Mouse (Mus musculus) kidney, embryonic 16.5 days (tissue): ENCODE data around the gene Phf1. TPM values are rescaled to one million over a fixed set of nuclear protein-coding genes. Genes with fewer than 3 reads are reported as not detected.
A peak's percentile ranks its signal among the peaks of the same experiment; 100 is the strongest.
"Not testable (repeated sequence)": the region's sequence is repeated elsewhere in the genome, so short reads cannot be mapped to it uniquely, and the experiment has no call there.

ENCODE experiments used
- ATAC-seq: fragments of 200-750 bp; cut with Nextera tagmentation; 2 replicates; pipeline ENCODE4 v1.8.0; 2017; ENCODE audit warnings: moderate TSS enrichment; ENCODE audit not compliant: low FRiP score, low TSS enrichment
- H3K27ac ChIP-seq: fragments of 300-500 bp; sonication (generic); 2 replicates; pipeline ENCODE4 v1.5.1; 2014; ENCODE audit warnings: low read length
- H3K27me3 ChIP-seq: fragments of 300-500 bp; sonication (generic); 2 replicates; pipeline ENCODE4 v1.6.1; 2014; ENCODE audit warnings: low read length, control low read depth, mixed read lengths; ENCODE audit not compliant: insufficient read depth
- H3K36me3 ChIP-seq: fragments of 300-500 bp; sonication (generic); 2 replicates; pipeline ENCODE4 v1.6.1; 2014; ENCODE audit warnings: low read length, control low read depth, mixed read lengths; ENCODE audit not compliant: insufficient read depth
- H3K4me1 ChIP-seq: fragments of 300-500 bp; sonication (generic); 2 replicates; pipeline ENCODE4 v1.6.1; 2014; ENCODE audit warnings: low read length, control low read depth, mixed read lengths; ENCODE audit not compliant: insufficient read depth
- H3K4me2 ChIP-seq: fragments of 300-500 bp; sonication (generic); replicated peaks from 2 replicates; pipeline ENCODE4 v1.6.1; 2014; ENCODE audit warnings: low read depth, low read length
- H3K4me3 ChIP-seq: fragments of 300-500 bp; sonication (generic); 2 replicates; pipeline ENCODE4 v1.5.1; 2014; ENCODE audit warnings: mild to moderate bottlenecking, low read length
- H3K9ac ChIP-seq: fragments of 300-500 bp; sonication (generic); replicated peaks from 2 replicates; pipeline ENCODE4 v1.6.1; 2014; ENCODE audit warnings: low read length
- H3K9me3 ChIP-seq: fragments of 300-500 bp; sonication (generic); 2 replicates; pipeline ENCODE4 v1.6.1; 2016; ENCODE audit warnings: low read length, control low read depth
- WGBS: fragments of 180-500 bp; shearing (Covaris S2); extraction: QIAGEN DNeasy Blood & Tissue Kit; methylation state at CpG from one replicate; pipeline ENCODE4 v1.1.7; 2014; 5-methylcytosine and 5-hydroxymethylcytosine counted together
- polyA plus RNA-seq: library from polyadenylated mRNA; unstranded; fragments of >200 nt; fragmentation: Nextera tagmentation; extraction: Ambion mirVana; gene quantifications from 2 replicates; pipeline ENCODE4 v1.2.1, GENCODE M21; 2015

Phf1 gene
- polyA plus RNA-seq, 1 experiment from 2014 or later = 9.3 TPM

DNA sequence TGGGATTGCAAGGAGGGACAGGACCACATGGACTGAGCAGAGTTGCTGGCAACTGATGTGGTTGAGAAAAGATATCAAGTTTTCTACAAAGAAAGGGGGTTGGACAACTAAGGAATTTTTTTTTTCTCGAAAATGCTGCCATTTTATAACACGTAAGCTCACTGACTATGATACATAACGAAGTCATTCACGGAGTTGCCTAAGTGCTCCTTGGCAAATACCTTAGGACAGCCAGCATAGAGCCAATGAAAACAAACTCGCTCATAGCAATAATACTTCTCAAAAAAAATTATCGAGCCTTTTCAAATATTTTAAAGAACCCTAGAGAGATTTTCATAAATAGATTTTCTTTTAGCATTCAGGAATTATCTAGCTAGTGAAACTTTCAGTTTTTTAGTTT lies 31.9 kb upstream of the Phf1 start:
- WGBS = 83% methylated on average over 6 of the region's 6 CpGs

DNA sequence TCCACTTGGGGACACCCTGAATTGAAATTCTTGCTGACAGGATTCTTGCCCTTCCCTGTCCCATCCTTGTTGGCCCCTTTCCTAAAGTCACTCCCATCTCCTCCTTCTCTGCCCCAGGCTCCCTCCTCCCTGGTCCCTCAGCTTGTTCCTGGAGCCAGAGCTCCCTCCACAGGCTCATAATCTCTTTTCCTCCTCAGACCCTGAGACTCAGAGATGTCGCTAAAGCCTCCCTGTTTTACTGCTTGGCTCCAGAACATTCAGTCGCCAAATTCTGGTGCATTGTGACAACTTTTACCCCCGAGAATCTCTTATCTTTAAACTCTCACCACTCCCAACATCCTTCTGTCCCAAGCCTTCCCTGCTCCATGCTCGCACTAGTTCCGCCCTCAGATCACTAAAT lies 28.5 kb upstream of the Phf1 start:
- ATAC-seq = no peak
- Histone ChIP-seq H3K9me3 (peaks cover 7% of the 10 kb centered on the region; the same call in 1 of the 2 replicates), H3K36me3 (no peaks in the 10 kb centered on the region), H3K4me1 (no peaks in the 10 kb centered on the region), H3K27me3 (no peaks in the 10 kb centered on the region), H3K9ac (no peak overlapping the region), H3K4me2 (no peak overlapping the region), H3K27ac (no peak overlapping the region), H3K4me3 (no peak overlapping the region)
- 52% methylated on average over 5 of the region's 5 CpGs for WGBS

More for the DNA sequence above, 31.9 kb upstream of the Phf1 start:
- no peak overlapping the region for H3K4me2 ChIP-seq
- H3K4me1 ChIP-seq = no peaks in the 10 kb centered on the region
- no peaks in the 10 kb centered on the region for H3K27me3 ChIP-seq
- ATAC-seq = no peak
- H3K9me3 ChIP-seq = no peaks in the 10 kb centered on the region
- no peak overlapping the region for H3K4me3 ChIP-seq
- H3K27ac ChIP-seq = no peak overlapping the region
- H3K9ac ChIP-seq = no peak overlapping the region
- no peaks in the 10 kb centered on the region for H3K36me3 ChIP-seq

DNA sequence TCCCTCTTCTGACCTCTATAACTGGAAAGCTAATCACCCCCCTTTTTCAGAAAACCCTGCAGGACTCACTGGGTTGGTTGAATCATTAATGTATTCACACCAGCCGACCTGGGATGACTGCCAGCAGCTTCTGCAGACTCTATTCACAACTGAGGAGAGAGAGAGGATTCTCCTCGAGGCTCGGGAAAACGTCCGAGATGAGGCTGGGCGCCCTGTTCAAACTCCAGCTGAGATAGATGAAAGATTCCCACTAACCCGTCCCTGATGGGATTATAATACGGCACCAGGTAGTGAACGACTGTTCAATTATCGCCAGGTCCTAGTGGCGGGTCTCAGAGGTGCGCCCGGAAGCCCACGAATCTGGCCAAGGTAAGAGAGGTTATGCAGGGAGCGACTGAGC lies 25.3 kb upstream of the Phf1 start:
- not testable (repeated sequence) for H3K9me3 ChIP-seq, H3K4me1 ChIP-seq, ATAC-seq, H3K27me3 ChIP-seq, H3K9ac ChIP-seq, H3K4me3 ChIP-seq, H3K27ac ChIP-seq, H3K4me2 ChIP-seq, H3K36me3 ChIP-seq
- WGBS = 94% methylated on average over 14 of the region's 15 CpGs

DNA sequence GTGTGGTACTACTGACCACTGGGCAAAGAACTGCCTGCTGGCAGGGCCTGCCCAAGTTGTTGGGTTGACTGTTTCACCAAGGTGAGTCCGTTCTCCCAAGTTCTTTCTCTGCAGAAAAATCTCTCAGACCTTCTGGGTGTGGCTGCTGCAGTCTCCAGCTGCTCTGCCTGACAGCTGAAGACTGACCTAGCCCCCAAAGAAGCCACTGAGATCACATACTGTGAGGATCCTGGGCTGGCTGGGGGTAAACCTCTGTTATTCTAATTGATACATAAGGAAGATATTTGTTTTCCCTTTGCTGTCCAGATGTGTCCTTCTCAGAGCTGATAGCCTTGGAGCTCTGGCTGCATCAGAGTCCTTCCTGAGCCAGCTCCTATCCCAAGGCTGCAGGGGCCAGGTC lies 17.6 kb upstream of the Phf1 start:
- ATAC-seq = no peak
- Histone ChIP-seq H3K36me3 (no peaks in the 10 kb centered on the region), H3K4me3 (no peak overlapping the region), H3K9me3 (no peaks in the 10 kb centered on the region), H3K4me1 (peaks cover 10% of the 10 kb centered on the region), H3K27me3 (no peaks in the 10 kb centered on the region), H3K9ac (no peak overlapping the region), H3K27ac (no peak overlapping the region), H3K4me2 (no peak overlapping the region)
- WGBS = 71% methylated on average over 1 of the region's 1 CpGs

DNA sequence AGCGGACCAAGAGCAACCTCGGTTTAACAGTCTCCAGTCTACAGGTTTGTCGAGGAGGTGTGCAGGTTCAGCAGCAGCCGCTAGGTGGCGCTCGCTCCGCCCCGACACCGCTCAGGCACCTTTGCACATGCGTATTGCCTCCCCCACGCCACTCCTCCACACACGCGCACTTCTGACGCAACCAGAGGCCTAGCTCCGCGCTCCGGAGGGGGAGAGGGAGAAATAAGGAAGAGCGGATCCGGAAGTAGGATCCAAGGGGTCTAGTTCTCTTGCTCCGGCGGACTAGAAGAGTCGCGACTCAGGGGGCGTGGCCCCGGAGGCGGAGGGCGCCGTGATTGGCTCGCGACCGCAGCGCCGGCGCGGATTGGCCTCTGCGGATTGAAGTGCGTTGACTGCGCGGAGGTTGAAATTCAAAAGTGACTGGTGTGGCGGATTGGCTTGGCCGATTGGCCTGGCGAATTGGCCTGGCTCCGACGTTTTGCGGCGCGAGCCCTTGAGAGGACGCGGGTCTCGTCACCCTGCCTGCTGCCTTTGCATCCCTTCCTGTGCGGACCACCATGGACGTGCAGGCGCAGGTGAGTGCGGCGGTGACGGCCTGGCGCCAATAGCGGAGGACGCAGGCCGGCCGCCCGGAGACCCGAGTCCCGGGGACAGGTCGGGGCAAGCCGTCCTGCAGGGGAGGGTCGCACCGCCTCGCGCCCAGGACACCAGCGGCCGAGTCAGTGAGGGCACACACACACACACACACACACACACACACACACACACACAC lies 16.0 kb upstream of the Phf1 start, which contains the start of gene Kifc5b:
TSS of gene Kifc5b (plus strand) at position 381 of the 772 bp plus-strand sequence.
- H3K27ac ChIP-seq = peak within 1 kb of the TSS; percentile 72
- H3K4me1 ChIP-seq = peaks cover 10% of the 10 kb centered on the region
- peak within 1 kb of the TSS; percentile 62 for H3K4me2 ChIP-seq
- H3K4me3 ChIP-seq = peak within 1 kb of the TSS; percentile 72
- under 1% methylated on average over 70 of the region's 72 CpGs for WGBS
- peak; percentile 99 for ATAC-seq
- H3K9me3 ChIP-seq = no peaks in the 10 kb centered on the region
- 0 out of 2 replicates have a peak, but pooled peaks cover 7% of the 10 kb centered on the region for H3K36me3 ChIP-seq
- no peaks in the 10 kb centered on the region for H3K27me3 ChIP-seq
- H3K9ac ChIP-seq = peak within 1 kb of the TSS; percentile 77

DNA sequence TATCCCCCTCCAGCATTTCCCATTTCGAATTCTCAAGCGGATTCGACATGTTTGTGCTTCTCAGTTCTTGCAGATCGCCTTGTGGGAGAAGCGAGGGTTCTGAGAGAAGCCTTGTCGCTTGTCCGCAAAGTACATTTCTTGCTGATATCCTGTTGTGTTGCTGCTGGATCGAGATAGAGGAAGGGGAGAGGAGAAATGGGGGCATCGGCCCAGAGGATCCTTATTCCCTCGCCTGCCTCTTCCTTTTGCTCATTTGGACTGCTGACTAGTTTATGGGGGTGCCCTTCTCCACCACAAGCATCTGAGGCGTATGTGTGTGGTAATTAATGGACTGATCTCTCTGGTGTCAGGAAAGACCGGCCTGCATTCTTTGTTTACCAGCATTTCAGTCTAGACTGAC lies 15.3 kb upstream of the Phf1 start:
- Histone ChIP-seq H3K9ac (peak overlapping the region; percentile 77), H3K4me3 (peak overlapping the region; percentile 72), H3K4me2 (peak overlapping the region; percentile 62)
- H3K36me3 ChIP-seq, H3K9me3 ChIP-seq, ATAC-seq, H3K27me3 ChIP-seq, H3K27ac ChIP-seq, H3K4me1 ChIP-seq: not testable (repeated sequence)
- WGBS = 0% methylated on average over 12 of the region's 12 CpGs

DNA sequence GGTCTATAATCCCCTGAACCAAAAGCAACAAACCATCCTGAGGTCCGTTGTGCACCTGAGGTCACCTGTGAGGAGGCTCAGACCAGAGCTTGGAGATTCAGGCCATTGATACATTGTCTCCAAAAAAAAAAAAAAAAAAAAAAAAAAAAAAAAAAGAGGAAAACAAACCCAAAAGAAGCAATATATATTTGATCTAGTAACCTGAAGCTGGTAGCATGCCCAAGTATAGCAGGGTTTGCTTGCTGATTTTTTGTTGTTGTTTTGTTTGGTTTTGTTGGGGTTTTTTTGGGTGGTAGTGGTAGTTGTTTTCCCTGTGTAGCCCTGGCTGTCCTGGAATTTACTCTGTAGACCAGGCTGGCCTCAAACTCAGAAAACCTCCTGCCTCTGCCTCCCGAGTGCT lies 14.5 kb upstream of the Phf1 start:
- ATAC-seq = no peak
- Histone ChIP-seq H3K27me3 (no peaks in the 10 kb centered on the region), H3K4me3 (peak overlapping the region; percentile 72), H3K27ac (no peak overlapping the region), H3K4me2 (peak overlapping the region; percentile 62), H3K36me3 (0 out of 2 replicates have a peak, but pooled peaks cover 8% of the 10 kb centered on the region), H3K9ac (peak overlapping the region; percentile 54; the same call in 1 of the 2 replicates), H3K4me1 (peaks cover 10% of the 10 kb centered on the region), H3K9me3 (no peaks in the 10 kb centered on the region)
- 81% methylated on average over 2 of the region's 2 CpGs for WGBS

DNA sequence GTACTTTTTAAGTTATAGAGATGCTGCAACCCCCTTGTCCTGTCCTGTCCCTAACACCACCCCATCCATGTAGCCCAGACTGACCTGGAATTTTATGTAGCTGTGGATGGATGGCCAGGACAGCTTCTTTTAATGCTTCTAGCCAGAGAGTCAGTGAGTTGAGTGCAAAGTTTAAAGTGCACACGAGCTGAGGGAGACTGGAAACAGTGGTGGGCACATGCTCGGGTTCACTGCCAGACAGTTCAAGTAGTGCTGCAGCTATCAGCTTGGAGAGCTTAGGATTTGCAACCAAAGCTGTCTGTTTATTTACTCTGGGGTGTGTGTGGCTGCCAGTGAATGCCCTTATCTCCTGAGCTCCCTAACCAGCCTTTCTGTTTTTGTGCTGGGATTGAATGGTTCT lies 13.3 kb upstream of the Phf1 start:
- not testable (repeated sequence) for H3K9me3 ChIP-seq, H3K4me1 ChIP-seq, H3K27ac ChIP-seq, ATAC-seq, H3K27me3 ChIP-seq, H3K4me2 ChIP-seq, H3K9ac ChIP-seq, H3K4me3 ChIP-seq
- WGBS = 81% methylated on average over 2 of the region's 2 CpGs
- peaks cover 12% of the 10 kb centered on the region; the same call in 1 of the 2 replicates for H3K36me3 ChIP-seq

DNA sequence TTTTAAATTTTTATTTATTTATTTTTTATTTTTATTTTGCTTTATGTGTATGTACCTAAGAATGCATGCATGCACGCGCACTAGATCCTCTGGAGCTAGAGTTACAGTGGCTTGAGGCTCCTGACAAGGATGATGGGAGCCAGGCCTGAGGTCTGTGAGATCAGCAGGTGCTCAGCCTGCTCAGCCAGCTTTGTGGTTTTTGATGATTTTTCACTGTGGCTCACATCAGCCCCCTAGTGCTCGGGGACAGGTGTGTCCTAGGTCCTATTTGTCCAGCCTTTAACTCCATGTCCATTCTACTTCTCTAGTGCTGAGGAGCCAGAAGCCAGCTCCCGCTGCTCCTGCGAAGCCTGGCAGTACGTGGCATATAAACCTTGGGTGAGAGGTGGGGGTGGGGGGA lies 10.5 kb upstream of the Phf1 start:
- not testable (repeated sequence) for H3K4me1 ChIP-seq, H3K4me3 ChIP-seq, H3K27me3 ChIP-seq, H3K9ac ChIP-seq, ATAC-seq, H3K4me2 ChIP-seq, H3K9me3 ChIP-seq, H3K27ac ChIP-seq
- 88% methylated on average over 5 of the region's 6 CpGs for WGBS
- H3K36me3 ChIP-seq = peaks cover 31% of the 10 kb centered on the region; the same call in 1 of the 2 replicates

DNA sequence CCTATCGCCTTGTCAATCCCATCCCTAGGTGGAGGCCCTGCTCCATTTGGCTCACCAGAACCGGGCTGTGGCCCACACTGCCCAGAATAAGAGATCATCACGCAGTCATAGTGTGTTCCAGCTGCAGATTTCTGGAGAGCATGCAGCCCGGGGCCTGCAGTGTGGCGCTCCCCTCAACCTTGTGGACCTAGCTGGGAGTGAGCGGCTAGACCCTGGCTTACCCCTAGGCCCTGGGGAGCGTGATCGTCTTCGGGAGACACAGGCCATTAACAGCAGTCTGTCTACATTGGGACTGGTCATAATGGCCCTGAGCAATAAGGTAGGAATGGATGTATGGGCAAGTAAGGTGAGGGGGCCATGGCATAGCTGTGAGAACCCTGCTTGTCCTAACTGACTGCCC lies 7.4 kb upstream of the Phf1 start:
- not testable (repeated sequence) for H3K4me1 ChIP-seq, H3K9ac ChIP-seq, H3K27me3 ChIP-seq, H3K4me2 ChIP-seq, H3K27ac ChIP-seq, ATAC-seq, H3K9me3 ChIP-seq, H3K4me3 ChIP-seq
- 92% methylated on average over 9 of the region's 9 CpGs for WGBS
- H3K36me3 ChIP-seq = peaks cover 45% of the 10 kb centered on the region
